Mouse (Mus musculus) heart, adult 8-10 months (tissue): ENCODE data around the gene Fyn. TPM values are rescaled to one million over a fixed set of nuclear protein-coding genes. Genes with fewer than 3 reads are reported as not detected.

ENCODE experiments used
- DNase-seq: peaks from one replicate; pipeline ENCODE4 v3.0.0; 2022; ENCODE audit warnings: low spot score
- total RNA-seq, 4 experiments: library from RNA; stranded (reverse); gene quantifications; 2 replicates each; pipeline ENCODE4 v1.2.4; 2022

Gene Fyn
- total RNA-seq, 4 experiments from 2014 or later: 22.4 to 27.6 (median 24.2) TPM

- DNase-seq: no peak
Measured at GRCm38 (mm10) chr10:39411857-39412559, 43.4 kb downstream of the Fyn start.

GRCm38 (mm10) chr10:39412826-39413620, 44.4 kb downstream of the Fyn start:
- DNase-seq: no peak

GRCm38 (mm10) chr10:39414068-39414467, 45.4 kb downstream of the Fyn start:
- DNase-seq: no peak

GRCm38 (mm10) chr10:39415586-39415985, 46.9 kb downstream of the Fyn start:
- DNase-seq: peak; percentile 69

- DNase-seq: no peak
Measured at GRCm38 (mm10) chr10:39417611-39418010, 49.0 kb downstream of the Fyn start.

- DNase-seq: no peak
Measured at GRCm38 (mm10) chr10:39418395-39418794, 49.7 kb downstream of the Fyn start.

- no peak for DNase-seq
Measured at GRCm38 (mm10) chr10:39420842-39421617, 52.4 kb downstream of the Fyn start.

GRCm38 (mm10) chr10:39421772-39422171, 53.1 kb downstream of the Fyn start:
- DNase-seq: no peak

GRCm38 (mm10) chr10:39424643-39425042, 56.0 kb downstream of the Fyn start:
- no peak for DNase-seq

- no peak for DNase-seq
Measured at GRCm38 (mm10) chr10:39426033-39426432, 57.4 kb downstream of the Fyn start.

GRCm38 (mm10) chr10:39426833-39427490, 58.3 kb downstream of the Fyn start:
- no peak for DNase-seq

- DNase-seq: no peak
Measured at GRCm38 (mm10) chr10:39429661-39430060, 61.0 kb downstream of the Fyn start.

GRCm38 (mm10) chr10:39430074-39430764, 61.6 kb downstream of the Fyn start:
- no peak for DNase-seq

- DNase-seq: no peak
Measured at GRCm38 (mm10) chr10:39431265-39431664, 62.6 kb downstream of the Fyn start.

- no peak for DNase-seq
Measured at GRCm38 (mm10) chr10:39432648-39433568, 64.3 kb downstream of the Fyn start.

GRCm38 (mm10) chr10:39433893-39434292, 65.2 kb downstream of the Fyn start:
- DNase-seq: no peak

- no peak for DNase-seq
Measured at GRCm38 (mm10) chr10:39434758-39435448, 66.2 kb downstream of the Fyn start.

GRCm38 (mm10) chr10:39438905-39439304, 70.2 kb downstream of the Fyn start:
- no peak for DNase-seq

GRCm38 (mm10) chr10:39440506-39440905, 71.9 kb downstream of the Fyn start:
- DNase-seq: no peak
